Mouse (Mus musculus) lung, postnatal 0 days (tissue): ENCODE results near the gene Lrfn3.

Experiments
- CTCF ChIP-seq: IDR thresholded peaks from 2 replicates; pipeline ENCODE4 v1.5.1; 2016; ENCODE audit warnings: antibody characterized with exemption, mild to moderate bottlenecking
- EP300 ChIP-seq: IDR thresholded peaks from 2 replicates; pipeline ENCODE4 v1.6.1; 2016; ENCODE audit warnings: antibody characterized with exemption, mild to moderate bottlenecking, control low read depth

DNA sequence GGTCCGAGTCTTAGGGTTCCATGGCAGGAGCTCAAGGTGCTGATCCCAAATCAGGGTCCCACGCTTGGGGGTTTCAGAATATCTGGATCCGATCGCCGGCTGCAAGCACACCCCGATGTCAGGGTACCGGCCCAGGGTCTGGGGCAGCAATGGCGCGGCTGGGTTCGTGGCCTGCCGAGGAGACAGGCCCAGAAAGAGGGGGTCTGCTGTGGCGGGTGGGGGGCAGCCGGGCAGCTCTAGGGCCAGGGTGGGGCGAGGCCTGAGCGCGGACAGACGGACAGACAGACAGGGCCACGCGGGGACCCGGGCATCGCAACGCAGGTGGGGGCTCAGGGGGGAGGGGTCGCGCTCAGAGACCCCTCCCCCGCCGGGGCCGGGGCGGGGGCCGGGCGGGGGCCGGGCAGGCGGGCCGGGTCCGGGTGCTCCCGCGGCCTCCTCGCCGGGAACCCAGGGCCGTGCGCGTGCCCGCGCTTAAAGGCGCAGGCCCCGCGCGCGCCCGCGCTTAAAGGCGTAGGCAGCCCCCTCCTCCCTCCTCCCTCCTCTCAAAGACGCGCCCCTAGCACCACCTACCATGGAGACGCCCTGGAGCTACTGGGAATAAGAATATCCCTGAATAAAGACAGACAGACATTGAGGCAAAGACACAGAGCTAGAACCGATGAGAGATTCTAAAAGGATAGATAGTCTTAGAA lies at the start of gene Lrfn3:
- TF ChIP-seq CTCF (no peak), EP300 (no peak)
